Mouse (Mus musculus): Measurements from ENCODE around the gene Rad9a. TPM values are rescaled to one million over a fixed set of nuclear protein-coding genes. Genes with fewer than 3 reads are reported as not detected.

Gene Rad9a
- total RNA-seq, 2 experiments from 2014 or later: 5.2 to 5.3 TPM

DNA sequence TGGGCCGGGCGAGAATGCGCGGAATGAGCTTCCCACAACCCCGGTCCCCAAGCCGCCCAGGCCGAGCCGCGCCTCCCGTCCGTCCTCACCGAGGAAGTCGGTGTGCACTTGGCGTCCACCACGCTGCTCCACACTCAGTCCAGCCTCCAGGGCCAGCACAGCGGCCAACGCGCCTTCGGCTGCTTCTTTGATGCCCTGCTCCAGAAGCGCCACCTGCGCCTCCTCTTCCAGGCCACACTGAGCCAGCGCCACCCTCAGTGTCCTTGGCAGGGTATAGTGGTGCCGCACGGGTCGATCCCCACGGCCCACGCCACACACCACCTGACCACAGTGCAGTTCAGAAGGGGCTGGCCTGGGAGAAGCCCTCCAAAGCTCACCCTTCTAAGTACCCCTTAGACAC lies 31.7 kb downstream of the Rad9a start:
- DNase-seq: no peak
- intact Hi-C loops (cut with DNase I): loop anchor here (1.0 to 2.0 kb wide), 2 partner anchors 21 to 59 kb away; partner anchors contain the start of gene Tbc1d10c

DNA sequence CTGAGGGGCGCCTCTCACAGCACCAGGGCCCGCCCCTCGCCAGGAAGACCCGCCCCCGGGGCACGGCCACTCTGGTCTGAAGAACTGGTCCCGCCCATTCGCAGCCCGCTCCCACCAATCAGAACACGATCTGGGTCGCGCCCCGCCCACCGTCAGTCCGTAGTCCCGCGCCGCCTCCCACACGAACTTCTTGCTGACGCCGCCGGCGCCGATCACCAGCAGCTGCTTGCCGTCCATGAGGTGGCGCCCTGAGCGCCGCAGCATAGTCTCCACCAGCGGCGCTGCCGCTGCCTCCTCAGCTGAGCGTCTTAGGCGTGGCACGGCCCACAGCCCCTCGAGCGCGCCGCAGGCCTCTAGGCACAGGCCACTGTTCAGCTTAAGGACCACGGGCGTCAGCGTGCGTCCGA lies 32.1 kb downstream of the Rad9a start:
- peak; percentile 99 to 100 for DNase-seq
- intact Hi-C loops (cut with DNase I): loop anchor here (1.0 kb wide), 1 partner anchor 22 kb away; the partner anchor contains the start of gene Tbc1d10c

DNA sequence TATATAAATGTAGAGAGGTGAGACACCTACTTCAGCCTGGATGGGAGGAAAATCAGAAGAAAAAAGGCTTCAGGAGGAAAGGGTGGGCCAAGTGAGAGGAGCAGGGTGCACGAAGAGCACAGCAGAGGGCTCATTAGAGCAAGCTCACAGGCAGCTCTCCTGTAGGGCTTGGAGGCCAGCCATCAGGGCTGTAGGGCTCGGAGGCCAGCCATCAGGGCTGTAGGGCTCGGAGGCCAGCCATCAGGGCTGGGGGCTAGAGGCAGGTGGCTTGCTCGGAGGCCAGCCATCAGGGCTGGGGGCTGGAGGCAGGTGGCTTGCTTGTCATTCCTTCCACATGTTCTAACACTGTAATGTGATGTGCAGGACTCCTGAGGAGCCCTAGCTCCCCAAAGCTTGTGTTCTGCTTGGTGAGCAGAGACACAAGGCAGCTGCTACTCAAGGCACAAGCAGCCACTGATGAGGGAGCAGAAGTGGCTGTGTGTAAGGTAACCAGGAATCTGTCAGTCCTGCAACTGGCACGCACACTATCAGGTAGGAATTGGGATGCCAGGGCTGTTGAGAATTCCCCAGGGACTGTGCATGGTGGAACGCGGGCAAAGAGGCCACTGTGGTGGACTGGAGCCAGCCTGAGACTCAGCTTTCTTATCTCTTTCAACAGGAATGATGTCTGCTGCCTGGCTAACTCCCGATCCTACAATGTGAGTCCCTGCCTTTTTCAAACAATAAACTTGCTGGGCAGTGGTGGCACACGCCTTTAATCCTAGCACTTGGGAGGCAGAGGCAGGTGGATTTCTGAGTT lies 34.6 kb downstream of the Rad9a start:
- DNase-seq: no peak

DNA sequence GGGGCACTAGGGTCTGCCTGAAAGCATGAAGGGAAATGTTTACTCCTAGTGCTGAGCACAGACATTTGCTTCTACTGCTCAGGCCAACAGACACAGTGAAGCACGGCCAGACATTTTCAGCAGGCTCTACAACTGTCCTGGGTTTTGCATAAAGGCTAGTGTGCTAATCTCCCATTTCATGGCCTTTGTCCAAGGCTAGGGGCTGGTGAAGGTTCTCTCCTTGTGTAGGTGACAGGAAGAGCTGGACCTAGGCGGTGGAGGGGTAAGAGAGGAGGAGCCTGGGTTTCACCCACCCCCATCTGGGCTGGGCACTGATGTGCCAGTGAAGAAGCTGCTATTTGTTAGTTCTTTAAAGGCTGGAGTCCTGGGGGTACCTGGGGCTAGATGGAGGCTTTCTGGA lies 36.7 kb downstream of the Rad9a start:
- no peak for DNase-seq
- intact Hi-C loops (cut with DNase I): no loop called here

More for the DNA sequence above, 34.6 kb downstream of the Rad9a start:
- intact Hi-C loops (cut with DNase I): no loop called here

DNA sequence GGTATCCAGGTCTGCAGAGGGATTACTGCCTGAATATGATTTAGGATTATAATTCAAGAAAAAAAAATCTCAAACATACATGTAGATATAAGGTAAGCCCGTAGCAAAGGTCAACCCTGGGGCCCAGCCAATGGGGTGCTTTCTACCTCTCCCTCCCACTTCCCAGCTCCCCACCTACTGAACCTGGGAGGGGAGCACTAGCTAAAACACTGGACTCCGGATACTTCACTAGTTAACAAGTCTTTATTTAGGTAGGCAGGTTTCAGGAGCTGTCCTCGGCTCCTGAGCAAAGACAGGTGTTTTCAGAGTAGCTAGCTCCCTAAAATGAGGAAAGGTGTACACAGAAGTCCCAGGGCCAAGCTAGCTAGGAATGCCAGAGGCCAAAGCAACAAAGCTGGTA lies 37.4 kb downstream of the Rad9a start:
- no peak for DNase-seq
- intact Hi-C loops (cut with DNase I): no loop called here

DNA sequence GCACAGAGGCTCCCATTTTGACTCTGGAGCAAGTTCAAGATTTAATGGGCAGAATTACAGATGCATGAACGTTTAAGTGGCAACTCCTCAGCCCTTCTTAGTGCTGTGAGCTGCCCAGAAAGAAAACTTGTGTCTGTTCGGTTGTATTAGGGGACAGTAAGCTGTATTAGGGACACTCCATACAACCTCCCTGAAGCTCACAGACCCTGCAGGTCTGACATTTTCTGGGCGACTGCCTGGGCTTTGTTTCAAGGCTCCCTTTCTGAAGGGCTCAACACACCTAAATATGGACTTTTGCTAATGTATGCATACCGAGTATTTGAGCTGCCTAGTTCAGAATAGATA lies 37.9 kb downstream of the Rad9a start:
- no peak for DNase-seq

DNA sequence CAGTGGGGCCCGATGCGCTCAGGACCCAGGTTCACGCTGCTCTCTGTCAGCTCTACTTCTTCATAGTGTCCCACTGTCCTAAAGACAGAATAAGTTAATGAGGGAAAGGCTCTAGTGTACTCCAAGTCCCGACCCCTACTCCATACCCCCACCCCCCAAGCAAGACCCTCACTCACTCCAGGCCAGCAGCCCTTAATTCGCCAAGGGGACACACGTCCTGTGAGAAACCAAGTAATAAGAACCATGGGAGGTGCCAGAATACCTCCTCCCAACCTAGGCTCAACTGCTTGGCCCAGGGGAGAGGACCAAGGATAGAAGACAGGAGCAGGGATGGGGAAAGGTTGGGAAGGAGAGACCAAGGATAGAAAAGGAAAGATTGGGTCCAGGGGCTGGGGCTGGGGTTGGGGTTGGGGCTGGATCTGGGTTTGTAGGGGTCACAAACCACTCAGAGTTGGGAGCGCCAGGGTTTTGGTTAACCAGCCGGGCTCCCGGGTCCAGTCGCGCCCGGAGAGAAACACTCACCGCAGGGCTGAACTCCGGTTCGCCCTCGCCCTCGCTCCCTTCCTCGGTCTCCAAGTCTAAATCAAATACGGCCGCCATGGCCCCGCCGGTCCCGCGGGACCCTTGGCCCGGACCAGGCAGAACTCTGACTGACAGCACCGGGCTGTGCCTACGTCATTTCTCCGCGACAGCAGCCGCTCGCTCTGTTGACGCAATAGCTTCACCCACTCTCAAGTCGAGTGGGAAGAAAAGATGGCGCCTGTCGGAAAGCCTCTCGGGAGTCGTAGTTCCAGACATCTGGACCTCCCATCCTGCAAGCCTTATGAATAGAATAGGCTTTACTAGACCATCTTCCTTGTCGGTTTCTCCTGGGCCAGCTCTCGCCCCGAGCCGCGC lies 38.6 kb downstream of the Rad9a start, which contains the start of gene Rps6kb2:
Gene Rps6kb2 (minus strand): TSS at position 709 of the 897 bp plus-strand sequence.
- peak; percentile 95 to 97 for DNase-seq
- intact Hi-C loops (cut with DNase I): loop anchor here (2.0 kb wide), 1 partner anchor 36 kb away; no protein-coding TSS in a partner anchor

More for the DNA sequence above, 37.9 kb downstream of the Rad9a start:
- intact Hi-C loops (cut with DNase I): loop anchor here (2.0 kb wide), 1 partner anchor 37 kb away; no protein-coding TSS in a partner anchor

DNA sequence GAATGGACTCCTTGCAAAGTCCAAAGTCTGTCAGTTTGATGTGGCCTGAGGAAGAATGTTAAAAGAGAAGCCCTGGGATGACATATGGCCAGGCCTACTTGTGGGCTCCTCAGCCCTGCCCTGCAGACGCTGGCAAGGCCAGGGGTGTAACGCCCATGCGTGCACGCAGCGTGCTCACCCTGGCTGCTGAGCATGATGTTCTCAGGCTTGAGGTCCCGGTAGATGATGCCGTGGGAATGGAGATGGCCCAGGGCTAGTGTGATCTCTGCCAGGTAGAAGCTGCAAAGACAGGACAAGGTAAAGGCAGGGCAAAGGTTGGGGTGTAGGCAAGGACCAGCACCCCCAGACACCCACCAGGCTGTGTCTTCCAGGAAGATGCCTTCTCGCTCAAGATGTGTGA lies 42.4 kb downstream of the Rad9a start:
- no peak for DNase-seq
- intact Hi-C loops (cut with DNase I): no loop called here

DNA sequence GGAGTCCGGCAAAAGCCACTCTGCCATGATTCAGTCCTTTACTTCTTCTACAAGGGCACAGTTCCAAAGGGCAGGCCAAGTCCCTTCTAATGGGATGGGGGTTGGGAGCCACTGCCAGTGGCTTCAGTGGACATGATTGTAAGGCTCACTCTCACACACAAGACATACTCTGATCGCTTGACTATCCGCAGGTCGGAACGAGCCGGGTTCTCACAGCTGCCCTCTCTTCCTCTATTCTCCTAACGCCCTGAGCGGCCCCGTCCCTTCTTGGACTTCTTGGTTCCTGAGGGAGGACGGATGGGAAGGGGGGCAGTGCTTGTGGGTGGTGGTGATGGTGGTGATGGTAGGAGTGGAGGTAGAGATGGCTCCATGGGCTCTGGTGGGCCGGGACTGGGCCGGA lies 44.7 kb downstream of the Rad9a start:
- intact Hi-C loops (cut with DNase I): no loop called here

DNA sequence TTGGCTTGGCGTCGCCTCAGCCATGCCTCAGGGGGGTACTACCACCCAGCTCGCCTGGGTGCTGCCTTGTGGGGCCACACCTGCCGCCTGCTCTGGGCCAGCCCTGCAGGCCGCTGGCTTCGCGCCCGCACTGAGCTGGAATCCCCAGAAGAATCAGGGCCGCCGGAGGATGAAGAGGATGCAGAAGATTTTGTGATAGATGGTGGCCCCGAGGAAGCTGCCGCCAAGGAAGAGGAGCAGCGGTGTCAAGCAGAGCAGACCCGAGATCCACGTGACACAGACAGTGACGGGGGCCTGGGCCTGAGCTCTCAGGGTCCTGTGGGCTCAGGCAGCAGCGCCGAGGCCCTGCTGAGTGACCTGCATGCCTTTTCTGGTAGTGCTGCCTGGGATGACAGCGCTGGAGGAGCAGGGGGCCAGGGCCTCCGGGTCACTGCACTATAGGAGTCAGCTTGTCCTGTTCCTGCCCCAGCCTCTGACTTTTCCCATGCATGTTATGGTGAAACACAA lies 45.3 kb downstream of the Rad9a start:
- no peak for DNase-seq
- intact Hi-C loops (cut with DNase I): no loop called here

More for the DNA sequence above, 44.7 kb downstream of the Rad9a start:
- DNase-seq: no peak

DNA sequence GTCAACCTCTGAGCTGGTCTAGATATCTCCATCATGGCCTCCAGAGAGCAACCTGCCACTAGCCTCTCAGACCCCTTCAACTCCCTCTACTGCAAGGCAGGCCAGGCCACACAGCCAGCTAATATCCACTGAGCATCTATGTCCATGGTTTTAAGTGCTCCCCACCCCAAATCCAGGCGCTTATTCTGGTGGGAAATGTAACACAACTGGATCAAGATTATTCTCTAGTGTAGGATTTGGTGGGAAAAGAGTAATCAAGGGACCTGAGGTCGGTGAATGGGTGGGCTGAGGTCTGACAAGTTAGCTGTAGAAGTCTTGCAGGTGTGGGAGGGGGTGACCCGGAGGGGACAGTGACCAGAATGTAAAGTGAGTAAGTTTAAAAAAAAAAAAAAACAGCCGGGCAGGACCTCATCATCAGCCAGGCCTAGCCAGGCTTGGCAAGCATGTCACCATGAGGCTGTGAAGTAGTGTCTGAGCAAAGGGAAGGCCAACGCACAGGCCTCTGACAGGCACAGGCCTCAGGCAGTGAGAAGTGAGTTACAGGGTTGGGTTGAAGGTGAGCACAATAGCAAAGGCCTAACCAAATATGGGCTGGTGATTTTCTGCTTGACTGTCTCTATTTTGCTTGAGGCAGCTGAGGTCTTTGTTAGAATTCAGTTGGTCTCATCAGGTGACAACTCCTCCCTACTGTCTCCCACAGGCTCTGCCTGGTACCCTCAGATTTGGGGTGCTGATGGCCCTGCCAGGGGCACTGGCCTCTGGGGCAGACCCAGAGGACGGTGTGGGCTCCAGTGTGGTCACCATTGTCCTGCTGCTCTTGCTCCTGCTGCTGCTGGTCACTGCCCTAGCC lies 46.0 kb downstream of the Rad9a start:
- DNase-seq: no peak
- intact Hi-C loops (cut with DNase I): no loop called here

DNA sequence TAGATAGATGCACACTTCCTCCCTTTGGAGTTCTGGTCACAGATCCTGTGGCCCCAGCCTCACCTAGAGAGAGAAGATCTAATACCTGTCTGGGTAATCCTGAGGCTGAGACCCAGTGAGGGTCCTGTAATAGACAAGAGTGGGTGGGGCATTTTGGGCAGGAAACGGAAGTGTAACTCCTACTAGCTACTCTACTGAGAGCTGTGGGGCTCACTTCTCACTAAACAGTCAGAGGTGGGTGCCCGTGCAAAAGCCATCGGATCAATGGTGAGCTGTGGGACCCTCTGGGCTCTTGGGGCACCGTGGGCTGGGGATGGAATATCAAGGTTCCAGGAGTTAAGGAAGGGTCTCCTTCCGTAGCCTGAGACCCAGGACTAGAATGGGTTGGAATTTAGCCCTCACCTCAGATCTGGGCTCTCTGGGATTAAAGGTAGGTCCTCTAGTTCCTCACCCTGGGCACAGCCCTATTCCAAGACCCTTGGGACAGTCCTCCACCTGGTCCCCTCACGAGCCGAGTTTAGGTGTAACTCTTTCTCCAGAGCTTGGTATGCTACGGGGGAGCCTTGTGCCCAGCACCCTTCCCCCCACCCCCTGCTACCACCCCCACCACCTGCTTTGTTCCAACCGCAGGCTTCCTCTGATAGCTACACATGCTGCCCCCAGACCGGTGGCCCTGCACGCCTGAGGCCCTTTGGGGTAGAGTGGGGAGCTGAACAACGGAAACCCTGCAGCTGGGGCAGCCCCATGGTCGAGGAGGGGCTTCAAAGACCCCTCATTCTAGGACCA lies 46.8 kb downstream of the Rad9a start:
- no peak for DNase-seq

DNA sequence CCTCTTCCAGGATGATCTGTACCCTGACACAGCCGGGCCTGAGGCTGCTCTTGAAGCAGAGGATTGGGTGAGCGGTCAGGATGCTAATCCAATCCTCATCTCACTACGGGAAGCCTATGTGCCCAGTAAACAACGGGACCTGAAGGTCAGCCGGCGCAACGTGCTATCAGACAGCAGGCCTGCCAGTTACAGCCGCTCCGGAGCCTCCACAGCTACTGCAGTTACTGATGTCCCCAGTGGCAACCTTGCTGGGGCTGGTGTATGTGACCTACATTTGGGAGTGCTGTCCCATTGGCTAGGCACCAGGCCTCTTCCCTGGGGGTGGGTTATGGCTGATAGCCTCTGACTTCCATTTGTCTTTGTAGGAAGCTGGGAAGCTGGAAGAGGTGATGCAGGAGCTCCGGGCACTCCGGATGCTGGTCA lies 48.2 kb downstream of the Rad9a start, which contains the start of gene Ptprcap:
Gene Ptprcap (plus strand): TSS at position 373 of the 423 bp plus-strand sequence.
- intact Hi-C loops (cut with DNase I): no loop called here
- no peak for DNase-seq

More for the DNA sequence above, 46.8 kb downstream of the Rad9a start:
- intact Hi-C loops (cut with DNase I): no loop called here

DNA sequence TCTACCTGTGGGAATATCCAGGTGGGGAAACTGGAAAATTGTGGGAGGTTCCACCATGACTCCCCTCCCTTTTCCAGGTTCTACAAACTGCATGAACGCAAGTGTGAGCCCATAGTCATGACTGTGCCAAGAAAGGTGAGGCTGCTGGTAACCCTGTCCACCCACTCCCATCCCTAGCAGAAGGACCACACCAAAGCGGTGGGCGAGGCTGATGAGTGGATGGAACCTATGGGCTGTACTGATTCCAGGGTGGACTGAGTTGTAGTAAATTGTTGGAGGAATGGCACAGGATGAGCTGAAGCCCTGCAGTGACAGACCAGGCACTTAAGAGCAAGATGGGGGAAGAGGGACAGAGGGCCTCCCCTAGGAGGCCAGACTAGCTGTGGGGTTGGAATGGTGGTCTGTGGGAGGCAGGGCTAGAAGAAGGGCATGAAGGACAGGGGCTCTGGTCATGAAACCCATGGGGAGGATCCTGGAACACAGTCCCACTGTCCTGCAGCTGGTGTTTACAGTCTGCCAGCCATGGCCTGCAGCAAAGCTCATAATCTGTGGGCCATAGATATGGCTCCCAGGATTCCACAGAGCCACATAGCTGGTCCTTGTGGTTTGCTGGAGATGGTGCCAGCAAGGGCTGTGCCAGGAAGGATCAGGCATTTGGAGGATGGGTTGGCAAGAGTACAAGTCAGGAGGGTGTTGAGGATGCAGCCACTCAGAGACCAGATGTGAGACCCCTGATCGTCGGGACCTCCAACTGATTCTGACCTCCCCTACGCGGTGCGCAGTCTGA lies 48.8 kb downstream of the Rad9a start:
- DNase-seq: no peak
- intact Hi-C loops (cut with DNase I): no loop called here

DNA sequence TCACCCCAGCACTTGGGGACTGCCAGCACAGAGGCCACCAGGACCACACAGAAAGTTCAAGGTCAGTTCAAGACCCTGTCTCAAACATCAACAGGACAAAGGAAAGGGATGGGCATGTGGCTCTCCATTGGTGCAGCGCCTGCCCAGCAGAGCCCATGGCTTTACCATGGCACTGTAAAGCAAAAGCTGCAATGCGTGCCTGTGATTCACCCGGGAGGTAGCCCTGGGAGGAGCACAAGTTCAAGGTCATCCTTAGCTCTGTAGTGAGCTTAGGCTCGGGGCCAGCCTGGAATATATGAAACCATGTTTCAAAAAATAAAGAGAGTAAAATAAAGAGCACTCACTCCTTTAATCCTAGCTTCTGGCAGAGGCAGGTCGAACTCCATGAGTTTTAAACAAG lies 49.6 kb downstream of the Rad9a start:
- intact Hi-C loops (cut with DNase I): no loop called here
- no peak for DNase-seq

DNA sequence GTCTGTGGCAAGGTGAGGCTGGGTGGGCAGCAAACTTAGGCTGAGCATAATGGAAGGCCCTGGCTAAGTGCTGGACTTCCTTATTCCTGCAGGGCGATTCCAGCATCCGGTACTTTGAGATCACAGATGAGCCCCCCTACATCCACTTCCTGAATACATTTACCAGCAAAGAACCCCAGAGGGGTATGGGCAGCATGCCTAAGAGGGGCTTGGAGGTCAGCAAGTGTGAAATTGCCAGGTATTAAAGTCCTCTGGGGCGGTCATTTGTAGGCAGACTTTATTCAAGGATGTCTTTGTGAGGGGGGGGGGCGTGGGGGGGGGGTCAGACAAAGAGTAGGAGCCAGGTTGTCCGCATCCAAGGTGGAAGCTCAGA lies 50.0 kb downstream of the Rad9a start:
- no peak for DNase-seq
- intact Hi-C loops (cut with DNase I): no loop called here

DNA sequence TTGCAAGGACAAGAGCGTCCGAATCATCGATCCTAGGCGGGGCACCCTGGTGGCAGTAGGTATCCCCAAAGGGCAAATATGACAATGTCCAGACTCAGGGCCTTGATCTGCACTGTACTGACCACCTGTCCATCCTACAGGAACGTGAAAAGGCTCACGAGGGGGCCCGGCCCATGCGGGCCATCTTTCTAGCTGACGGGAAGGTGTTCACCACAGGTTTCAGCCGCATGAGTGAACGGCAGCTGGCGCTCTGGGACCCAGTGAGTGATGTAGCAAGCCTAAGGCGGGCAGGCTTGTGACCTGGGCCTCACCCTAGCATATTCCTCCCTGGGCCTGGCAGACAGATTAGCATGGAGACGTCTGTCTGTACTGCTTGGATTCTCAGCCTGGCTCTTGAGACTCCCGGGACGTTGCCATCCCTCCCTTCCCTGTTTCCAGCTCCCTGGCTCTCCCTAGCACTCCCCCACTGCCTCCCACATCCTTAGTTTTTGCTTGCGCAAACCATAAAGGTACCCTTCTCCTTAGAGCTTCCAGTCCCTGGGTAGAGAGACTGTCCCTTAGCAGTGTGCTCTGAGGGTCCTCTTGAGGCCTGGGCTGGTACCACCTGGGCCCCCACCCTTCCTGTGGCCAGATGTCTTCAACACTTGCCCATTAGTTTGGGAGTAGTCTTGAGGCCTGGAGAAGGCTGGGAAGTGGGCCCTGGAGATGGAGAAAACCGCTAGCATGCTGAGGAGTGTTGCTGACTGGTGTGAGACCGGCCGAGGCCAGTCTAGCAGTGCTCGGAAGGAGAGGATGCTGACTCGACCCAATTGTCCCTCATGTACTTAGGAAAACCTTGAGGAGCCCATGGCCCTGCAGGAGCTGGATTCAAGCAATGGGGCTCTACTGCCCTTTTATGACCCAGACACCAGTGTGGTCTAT lies 50.6 kb downstream of the Rad9a start:
- intact Hi-C loops (cut with DNase I): no loop called here
- no peak for DNase-seq
